Mouse (Mus musculus): Measurements from ENCODE around the gene Cyb5d1. TPM values are rescaled to one million over a fixed set of nuclear protein-coding genes. Genes with fewer than 3 reads are reported as not detected.

The Cyb5d1 gene
- polyA plus RNA-seq, 1 experiment, result 42.5 TPM

- TF ChIP-seq CTCF (IDR thresholded peaks at IDR 0.05; ENCODE audit: control insufficient read depth, insufficient read depth, insufficient replicate concordance, low read depth, low read length) (no peak), POLR2A (IDR thresholded peaks at IDR 0.05; ENCODE audit: control insufficient read depth, low read depth, low read length) (no peak)
- Histone ChIP-seq H3K27me3 (ENCODE audit: control insufficient read depth, insufficient read depth, low read length) (no peaks in the 10 kb centered on the region), H3K36me3 (ENCODE audit: control insufficient read depth, insufficient read depth, low read length) (no peaks in the 10 kb centered on the region), H3K4me1 (ENCODE audit: control insufficient read depth, insufficient read depth, low read length) (peaks cover 26% of the 10 kb centered on the region), H3K4me3 (ENCODE audit: control insufficient read depth, low read depth, low read length) (no peak overlapping the region), H3K27ac (ENCODE audit: control insufficient read depth, insufficient read depth, low read depth, low read length) (no peak overlapping the region)
Measured at GRCm38 (mm10) chr11:69406867-69407723, 11.7 kb upstream of the Cyb5d1 start.

GRCm38 (mm10) chr11:69406282-69406681 is 10.9 kb upstream of the Cyb5d1 start:
- peaks cover 21% of the 10 kb centered on the region for H3K4me1 ChIP-seq (ENCODE audit: control insufficient read depth, insufficient read depth, low read length)
- H3K27ac ChIP-seq (ENCODE audit: control insufficient read depth, insufficient read depth, low read depth, low read length), result no peak overlapping the region
- H3K27me3 ChIP-seq (ENCODE audit: control insufficient read depth, insufficient read depth, low read length), result no peaks in the 10 kb centered on the region
- H3K4me3 ChIP-seq (ENCODE audit: control insufficient read depth, low read depth, low read length), result no peak overlapping the region
- TF ChIP-seq POLR2A (IDR thresholded peaks at IDR 0.05; ENCODE audit: control insufficient read depth, low read depth, low read length) (no peak), CTCF (IDR thresholded peaks at IDR 0.05; ENCODE audit: control insufficient read depth, insufficient read depth, insufficient replicate concordance, low read depth, low read length) (no peak)
- H3K36me3 ChIP-seq (ENCODE audit: control insufficient read depth, insufficient read depth, low read length), result no peaks in the 10 kb centered on the region

GRCm38 (mm10) chr11:69405397-69406200 is 10.2 kb upstream of the Cyb5d1 start:
- no peaks in the 10 kb centered on the region for H3K27me3 ChIP-seq (ENCODE audit: control insufficient read depth, insufficient read depth, low read length)
- H3K27ac ChIP-seq (ENCODE audit: control insufficient read depth, insufficient read depth, low read depth, low read length), result no peak overlapping the region
- peaks cover 21% of the 10 kb centered on the region for H3K4me1 ChIP-seq (ENCODE audit: control insufficient read depth, insufficient read depth, low read length)
- TF ChIP-seq POLR2A (IDR thresholded peaks at IDR 0.05; ENCODE audit: control insufficient read depth, low read depth, low read length) (no peak), CTCF (IDR thresholded peaks at IDR 0.05; ENCODE audit: control insufficient read depth, insufficient read depth, insufficient replicate concordance, low read depth, low read length) (no peak)
- H3K4me3 ChIP-seq (ENCODE audit: control insufficient read depth, low read depth, low read length), result no peak overlapping the region
- no peaks in the 10 kb centered on the region; the same call in 1 of the 2 replicates for H3K36me3 ChIP-seq (ENCODE audit: control insufficient read depth, insufficient read depth, low read length)

GRCm38 (mm10) chr11:69404595-69405396 is 9.4 kb upstream of the Cyb5d1 start:
- no peaks in the 10 kb centered on the region for H3K27me3 ChIP-seq (ENCODE audit: control insufficient read depth, insufficient read depth, low read length)
- H3K27ac ChIP-seq (ENCODE audit: control insufficient read depth, insufficient read depth, low read depth, low read length), result no peak overlapping the region
- peaks cover 27% of the 10 kb centered on the region for H3K4me1 ChIP-seq (ENCODE audit: control insufficient read depth, insufficient read depth, low read length)
- no peaks in the 10 kb centered on the region; the same call in 1 of the 2 replicates for H3K36me3 ChIP-seq (ENCODE audit: control insufficient read depth, insufficient read depth, low read length)
- TF ChIP-seq POLR2A (IDR thresholded peaks at IDR 0.05; ENCODE audit: control insufficient read depth, low read depth, low read length), result no peak
- TF ChIP-seq CTCF (IDR thresholded peaks at IDR 0.05; ENCODE audit: control insufficient read depth, insufficient read depth, insufficient replicate concordance, low read depth, low read length), result no peak
- H3K4me3 ChIP-seq (ENCODE audit: control insufficient read depth, low read depth, low read length), result no peak overlapping the region

GRCm38 (mm10) chr11:69403691-69404594 is 8.5 kb upstream of the Cyb5d1 start:
- Histone ChIP-seq H3K36me3 (ENCODE audit: control insufficient read depth, insufficient read depth, low read length) (no peaks in the 10 kb centered on the region; the same call in 1 of the 2 replicates), H3K27ac (ENCODE audit: control insufficient read depth, insufficient read depth, low read depth, low read length) (no peak overlapping the region), H3K4me3 (ENCODE audit: control insufficient read depth, low read depth, low read length) (no peak overlapping the region; the same call in 1 of the 2 replicates), H3K4me1 (ENCODE audit: control insufficient read depth, insufficient read depth, low read length) (peaks cover 27% of the 10 kb centered on the region), H3K27me3 (ENCODE audit: control insufficient read depth, insufficient read depth, low read length) (no peaks in the 10 kb centered on the region)
- TF ChIP-seq CTCF (IDR thresholded peaks at IDR 0.05; ENCODE audit: control insufficient read depth, insufficient read depth, insufficient replicate concordance, low read depth, low read length), result no peak
- TF ChIP-seq POLR2A (IDR thresholded peaks at IDR 0.05; ENCODE audit: control insufficient read depth, low read depth, low read length), result no peak

- TF ChIP-seq POLR2A (IDR thresholded peaks at IDR 0.05; ENCODE audit: control insufficient read depth, low read depth, low read length), result no peak
- no peak for TF ChIP-seq CTCF (IDR thresholded peaks at IDR 0.05; ENCODE audit: control insufficient read depth, insufficient read depth, insufficient replicate concordance, low read depth, low read length)
- H3K4me3 ChIP-seq (ENCODE audit: control insufficient read depth, low read depth, low read length), result peak overlapping the region; percentile 87
- peaks cover 29% of the 10 kb centered on the region for H3K4me1 ChIP-seq (ENCODE audit: control insufficient read depth, insufficient read depth, low read length)
- H3K27ac ChIP-seq (ENCODE audit: control insufficient read depth, insufficient read depth, low read depth, low read length), result no peak overlapping the region
- H3K36me3 ChIP-seq (ENCODE audit: control insufficient read depth, insufficient read depth, low read length), result no peaks in the 10 kb centered on the region; the same call in 1 of the 2 replicates
- no peaks in the 10 kb centered on the region for H3K27me3 ChIP-seq (ENCODE audit: control insufficient read depth, insufficient read depth, low read length)
Measured at GRCm38 (mm10) chr11:69401987-69402386, 6.6 kb upstream of the Cyb5d1 start.

All from testis, adult 2 months (tissue).